Mouse (Mus musculus) limb, embryonic 12.5 days (tissue): ENCODE data around the gene Col23a1. TPM values are rescaled to one million over a fixed set of nuclear protein-coding genes. Genes with fewer than 3 reads are reported as not detected.

Experiments used
- polyA plus RNA-seq: library from polyadenylated mRNA; unstranded; fragments of >200 nt; fragmentation: Nextera tagmentation; extraction: Ambion mirVana; gene quantifications from 2 replicates; pipeline ENCODE4 v1.2.1, GENCODE M21; 2016

Col23a1 gene
- polyA plus RNA-seq, 1 experiment from 2014 or later, result 29.4 TPM

Other genes starting within 250 kb of the Col23a1 start
- not detected in 2 replicates for gene Olfr1375, start 241.8 kb upstream of the Col23a1 start, polyA plus RNA-seq
- 9.8 and 10.3 TPM in 2 replicates for gene Zfp354a, start 230.7 kb upstream of the Col23a1 start, polyA plus RNA-seq
- not detected in 2 replicates for gene Gm12569, start 69.4 kb upstream of the Col23a1 start, polyA plus RNA-seq
- gene Clk4, start 28.2 kb upstream of the Col23a1 start, polyA plus RNA-seq, result 168 and 169 TPM in 2 replicates
- 0.33 and 0.69 TPM in 2 replicates for gene BC049762, start 26.9 kb upstream of the Col23a1 start, polyA plus RNA-seq